ENCODE assay signal across 9 mouse cellular contexts in the genomic region with DNA sequence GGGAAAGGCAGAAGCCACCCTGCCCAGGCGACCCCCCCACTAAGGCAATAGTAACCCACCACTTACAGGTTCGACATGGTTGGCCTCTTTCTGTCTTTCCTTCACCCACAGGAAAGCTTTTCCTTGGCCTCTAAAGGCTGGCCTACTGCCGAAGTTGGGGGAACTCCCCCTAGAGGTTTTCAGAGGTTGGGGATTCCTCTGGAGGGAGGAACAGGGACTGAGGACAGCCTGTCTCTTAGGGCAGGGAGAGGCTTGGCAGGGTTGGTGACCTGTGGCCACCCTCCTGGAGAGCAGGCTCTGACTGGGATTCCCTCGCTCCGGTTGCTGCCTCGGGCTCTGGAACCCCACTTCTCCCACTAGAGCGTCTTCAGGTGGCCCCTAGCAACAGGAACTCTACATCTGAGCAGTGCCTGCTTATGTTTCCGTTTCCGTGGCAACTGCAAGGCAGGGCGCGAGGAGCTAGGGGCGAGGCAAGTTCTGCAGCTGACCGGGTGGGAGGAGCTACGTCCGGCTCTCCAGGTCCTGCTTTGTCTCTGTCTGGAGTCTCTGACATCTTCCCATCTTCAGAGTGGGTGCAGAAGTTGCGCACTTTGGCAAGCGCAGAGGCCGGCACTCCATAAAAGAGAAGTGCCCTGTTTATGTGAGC. TPM values are rescaled to one million over a fixed set of nuclear protein-coding genes. Genes with fewer than 3 reads are reported as not detected.
A peak's percentile ranks its signal among the peaks of the same experiment; 100 is the strongest.
DNase-seq lines count a peak whose midpoint lies in the region; ATAC-seq and TF ChIP-seq lines count a peak whose summit lies in the region.
"Had no signal": no experiment of that assay in that cellular context is flagged by ENCODE, and none has a peak within 500 bp of the region (broad histone marks: within the 10 kb centered on the region; RNA-seq: fewer than 3 reads in every experiment).

A gene (minus strand): TSS at position 303 of the 646 bp plus-strand sequence.

- dilution Hi-C loops in CH12.LX (cut with MboI; ENCODE audit: extremely low pct_ligation_motif_present, extremely low pct_unique_long_range_greater_than_20kb, low sequenced_read_pairs), result no loop called here

- peak within 1 kb of the TSS; percentile 84 for H3K4me2 ChIP-seq in CH12.LX (ENCODE audit: insufficient read depth, low read depth, poor library complexity, severe bottlenecking)
- peak within 1 kb of the TSS; percentile 49 for H3K4me2 ChIP-seq in hindbrain, embryonic 12.5 days (replicated peaks)
- H3K4me2 ChIP-seq in lung, embryonic 16.5 days (ENCODE audit: low read depth, low read length), result peak within 1 kb of the TSS; percentile 31

- WGBS in hindbrain, embryonic 12.5 days, result 4% methylated on average over 18 of the region's 18 CpGs
- WGBS in lung, embryonic 16.5 days, result 3% methylated on average over 18 of the region's 18 CpGs

- no peak for TF ChIP-seq EP300 in CH12.LX (IDR thresholded peaks at IDR 0.05; ENCODE audit: low read length)

- H3K27ac ChIP-seq in CH12.LX (ENCODE audit: insufficient read depth, low read depth), result no peak within 1 kb of the TSS
- no peak within 1 kb of the TSS; the same call in 1 of the 2 replicates for H3K27ac ChIP-seq in hindbrain, embryonic 12.5 days
- no peak within 1 kb of the TSS for H3K27ac ChIP-seq in lung, embryonic 16.5 days (ENCODE audit: low read length)

- in situ Hi-C loops in CH12.LX (cut with MboI; ENCODE audit: low pct_ligation_motif_present, low pct_unique_long_range_greater_than_20kb, low sequenced_read_pairs), result no loop called here

- ATAC-seq in hindbrain, embryonic 12.5 days (ENCODE audit: low FRiP score), result peak; percentile 86
- ATAC-seq in lung, embryonic 16.5 days (ENCODE audit: low read depth), result peak; percentile 94

- peak within 1 kb of the TSS in 2 of 3 experiments; percentile 13 to 24 for H3K4me3 ChIP-seq in CH12.LX (replicated peaks in 1 of 3; ENCODE audit: low read depth in 2 of 3, low read length in 2 of 3, poor library complexity in 1 of 3)
- H3K4me3 ChIP-seq in hindbrain, embryonic 12.5 days, result peak within 1 kb of the TSS; percentile 11; the same call in 1 of the 2 replicates
- peak within 1 kb of the TSS; percentile 4 for H3K4me3 ChIP-seq in lung, embryonic 16.5 days (ENCODE audit: low read length)

- H3K27me3 ChIP-seq in CH12.LX (replicated peaks), result no peaks in the 10 kb centered on the region
- 0 out of 2 replicates have a peak, but pooled peaks cover 3% of the 10 kb centered on the region for H3K27me3 ChIP-seq in hindbrain, embryonic 12.5 days
- peaks cover 4% of the 10 kb centered on the region; the same call in 1 of the 2 replicates for H3K27me3 ChIP-seq in lung, embryonic 16.5 days (ENCODE audit: control insufficient read depth, insufficient read depth, low read depth, low read length)

- no peaks in the 10 kb centered on the region for H3K36me3 ChIP-seq in CH12.LX (replicated peaks in 1 of 2; ENCODE audit: control insufficient read depth in 1 of 2, insufficient read depth in 1 of 2, low read length in 1 of 2)
- H3K36me3 ChIP-seq in hindbrain, embryonic 12.5 days, result no peaks in the 10 kb centered on the region
- H3K36me3 ChIP-seq in lung, embryonic 16.5 days (ENCODE audit: control insufficient read depth, insufficient read depth, low read length), result no peaks in the 10 kb centered on the region

- DNase-seq in CH12.LX (ENCODE audit: extremely low read depth), result peak; percentile 85
- peak; percentile 40 to 57 for DNase-seq in cerebellum, postnatal 14 days
- DNase-seq in frontal cortex, postnatal 36 days (ENCODE audit: low spot score in 2 of 2), result peak; percentile 65 to 75
- DNase-seq in layer of hippocampus, adult 9-11 months, result peak; percentile 72
- DNase-seq in retina, postnatal 1 day, result peak; percentile 86
- DNase-seq in thymus, postnatal 4 days, result peak; percentile 66

- TF ChIP-seq CTCF in CH12.LX (conservative IDR thresholded peaks at IDR 0.05 in 1 of 2, IDR thresholded peaks at IDR 0.05 in 1 of 2; ENCODE audit: low read depth in 2 of 2, low read length in 2 of 2), result peak in 1 of 2 experiments; percentile 23; a peak in 2 of 4 replicates

- no peak for TF ChIP-seq POLR2A in CH12.LX (IDR thresholded peaks at IDR 0.05; ENCODE audit: low read depth, low read length)

- H3K9ac ChIP-seq in CH12.LX (ENCODE audit: insufficient read depth, low read depth), result no peak within 1 kb of the TSS
- 0 out of 2 replicates have a peak within 1 kb of the TSS, but pooled peaks have one; percentile 13 for H3K9ac ChIP-seq in hindbrain, embryonic 12.5 days
- H3K9ac ChIP-seq in lung, embryonic 16.5 days (ENCODE audit: low read length), result no peak within 1 kb of the TSS

- no peaks in the 10 kb centered on the region for H3K79me2 ChIP-seq in CH12.LX (replicated peaks; ENCODE audit: control insufficient read depth, extremely low read depth, insufficient read depth, poor library complexity, severe bottlenecking)

- TF ChIP-seq RAD21 in CH12.LX (IDR thresholded peaks at IDR 0.05; ENCODE audit: low read depth, low read length), result no peak; the same call in 1 of the 2 replicates

- peaks cover 6% of the 10 kb centered on the region for H3K9me3 ChIP-seq in CH12.LX (replicated peaks; ENCODE audit: low read length)
- no peaks in the 10 kb centered on the region for H3K9me3 ChIP-seq in hindbrain, embryonic 12.5 days (replicated peaks)
- H3K9me3 ChIP-seq in lung, embryonic 16.5 days (ENCODE audit: control insufficient read depth, low read length), result no peaks in the 10 kb centered on the region

- peaks cover 10 to 19% of the 10 kb centered on the region in 2 experiments for H3K4me1 ChIP-seq in CH12.LX (ENCODE audit: control insufficient read depth in 1 of 2, insufficient read depth in 2 of 2)
- H3K4me1 ChIP-seq in hindbrain, embryonic 12.5 days, result peaks cover 23% of the 10 kb centered on the region
- H3K4me1 ChIP-seq in lung, embryonic 16.5 days (replicated peaks; ENCODE audit: control insufficient read depth, insufficient read depth, low read length), result peaks cover 6% of the 10 kb centered on the region

TF ChIP-seq in CH12.LX, 34 proteins besides CTCF, POLR2A, EP300 and RAD21:
- TF ChIP-seq TCF12 (IDR thresholded peaks at IDR 0.05; ENCODE audit: low read depth, low read length) (peak; percentile 33; the same call in 1 of the 2 replicates), HCFC1 (IDR thresholded peaks at IDR 0.05; ENCODE audit: low read depth, low read length) (peak; percentile 20; the same call in 1 of the 2 replicates), MAX (IDR thresholded peaks at IDR 0.05; ENCODE audit: low read length) (0 out of 2 replicates have a peak, but pooled peaks have one; percentile 28), NELFE (IDR thresholded peaks at IDR 0.05; ENCODE audit: low read depth, low read length) (0 out of 2 replicates have a peak, but pooled peaks have one; percentile 24), JUND (conservative IDR thresholded peaks at IDR 0.05; ENCODE audit: low read depth, low read length) (no peak), UBTF (IDR thresholded peaks at IDR 0.05; ENCODE audit: low read depth, low read length) (no peak), MEF2A (IDR thresholded peaks at IDR 0.05; ENCODE audit: borderline replicate concordance, low read depth, low read length) (0 out of 2 replicates have a peak, but pooled peaks have one; percentile 13), ZMIZ1 (IDR thresholded peaks at IDR 0.05; ENCODE audit: low read depth, low read length) (no peak), BHLHE40 (IDR thresholded peaks at IDR 0.05; ENCODE audit: low read depth, low read length) (0 out of 2 replicates have a peak, but pooled peaks have one; percentile 8), SIN3A (IDR thresholded peaks at IDR 0.05; ENCODE audit: low read length) (peak; percentile 90), SMC3 (IDR thresholded peaks at IDR 0.05; ENCODE audit: low read depth, low read length) (peak; percentile 15; the same call in 1 of the 2 replicates), CHD1 (IDR thresholded peaks at IDR 0.05; ENCODE audit: low read depth, low read length) (no peak), MXI1 (IDR thresholded peaks at IDR 0.05; ENCODE audit: low read depth, low read length) (peak; percentile 91)

RNA-seq across cellular contexts. Expression of the gene that starts here (rescaled TPM):
- total RNA-seq in CH12.LX (2012; rRNA removed) (not detected in 2 replicates), CH12.LX (2014; rRNA removed) (0.19 TPM in 1 of 2 replicates, not detected in the other)
- 1.0 TPM in 1 of 2 replicates, not detected in the other for polyA plus RNA-seq in CH12.LX (2012; ENCODE audit: insufficient read length, low read depth)
- polyA plus RNA-seq in hindbrain, embryonic 12.5 days (2016; fragmentation: Nextera tagmentation; extraction: Ambion mirVana), result 0.84 and 1.3 TPM in 2 replicates
- 2.1 and 2.9 TPM in 2 replicates for polyA plus RNA-seq in lung, embryonic 16.5 days (2015; fragmentation: Nextera tagmentation; extraction: Ambion mirVana)
- total RNA-seq: neutrophil, adult 5-6 weeks had no signal

Comparison
In these comparisons a context has a peak if more than half of its experiments do, and no peak if none do; other contexts are left out.
1. H3K4me2 ChIP-seq: peak in every context shown above with its lines; median percentile 84 in CH12.LX; 49 in hindbrain, embryonic 12.5 days; 31 in lung, embryonic 16.5 days.